Mouse (Mus musculus) kidney, adult 18-20 months (tissue): ENCODE measurements around the gene Colq.
"Not testable (repeated sequence)": the region's sequence is repeated elsewhere in the genome, so short reads cannot be mapped to it uniquely, and the experiment has no call there.

Source experiments
- DNase-seq: peaks from one replicate; pipeline ENCODE4 v3.0.0; 2021

The Colq gene

DNA sequence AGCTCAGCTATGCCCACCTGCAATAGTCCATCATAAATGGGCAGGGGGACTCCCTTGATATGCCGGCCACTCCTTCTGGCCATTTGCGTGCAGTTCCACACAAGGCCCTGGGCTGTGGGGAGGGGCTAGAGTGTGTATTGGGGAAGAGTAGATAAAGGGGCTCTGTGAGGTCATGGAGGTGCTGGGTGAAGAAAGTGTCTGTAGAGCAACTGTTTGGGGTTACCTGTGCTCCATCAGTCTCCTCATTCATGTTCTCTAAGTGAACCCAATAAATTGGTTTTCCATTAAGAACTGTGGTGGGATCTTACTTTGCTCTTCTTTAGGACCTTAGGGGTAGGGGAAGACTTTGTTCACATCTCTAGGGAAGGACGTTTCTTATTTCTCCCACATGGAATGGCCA lies at the start of gene Colq:
TSS of gene Colq (minus strand) at position 101 of the 400 bp plus-strand sequence.
- DNase-seq: no peak

DNA sequence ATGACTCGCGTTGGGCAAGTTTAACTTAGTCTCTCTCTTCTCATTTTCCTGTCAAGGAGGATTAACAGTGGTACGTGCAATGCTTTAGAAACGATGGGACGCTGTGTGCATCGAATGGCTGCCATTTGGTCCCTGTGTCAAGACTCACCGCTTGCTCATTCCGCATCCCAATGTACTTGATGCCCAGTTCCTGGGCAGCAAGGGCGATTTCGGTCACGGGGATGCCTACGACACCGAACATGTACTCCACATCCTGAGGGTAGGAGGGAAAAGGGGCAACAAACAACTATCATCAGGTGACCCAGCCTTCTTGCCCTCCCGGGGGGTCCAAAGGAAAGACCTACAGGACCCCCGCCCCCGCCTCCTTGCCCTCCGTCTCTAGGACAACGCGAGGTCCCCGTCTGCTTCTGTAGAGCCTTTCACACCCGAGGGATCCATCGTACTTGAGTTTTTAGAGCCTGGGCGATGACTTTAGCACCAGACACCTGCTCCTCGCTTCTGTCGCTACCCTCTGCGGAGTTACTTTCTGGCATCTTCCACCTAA lies 49.3 kb upstream of the Colq start, which contains the start of gene Gm49387:
TSS of gene Gm49387 (minus strand) at position 533 of the 544 bp plus-strand sequence.
- DNase-seq: no peak

DNA sequence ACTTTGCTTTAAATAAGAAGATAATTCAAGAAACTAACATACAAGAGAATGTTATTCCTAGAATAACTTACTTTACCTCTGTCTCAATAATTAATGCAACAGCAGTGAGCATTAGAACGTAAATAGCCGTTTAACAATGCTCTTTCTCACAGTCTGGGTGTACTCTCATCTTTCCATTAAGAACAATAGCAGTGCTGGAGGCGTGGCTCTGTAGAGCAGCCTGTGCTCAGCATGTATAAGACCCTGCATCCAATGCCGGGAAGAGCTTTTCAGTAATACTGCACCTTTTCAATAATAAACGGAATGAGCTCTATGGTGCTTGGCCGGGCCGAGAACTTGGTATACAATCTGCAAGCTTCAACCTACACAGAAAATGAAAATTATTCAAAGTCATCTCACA lies 39.5 kb upstream of the Colq start:
- no peak for DNase-seq

DNA sequence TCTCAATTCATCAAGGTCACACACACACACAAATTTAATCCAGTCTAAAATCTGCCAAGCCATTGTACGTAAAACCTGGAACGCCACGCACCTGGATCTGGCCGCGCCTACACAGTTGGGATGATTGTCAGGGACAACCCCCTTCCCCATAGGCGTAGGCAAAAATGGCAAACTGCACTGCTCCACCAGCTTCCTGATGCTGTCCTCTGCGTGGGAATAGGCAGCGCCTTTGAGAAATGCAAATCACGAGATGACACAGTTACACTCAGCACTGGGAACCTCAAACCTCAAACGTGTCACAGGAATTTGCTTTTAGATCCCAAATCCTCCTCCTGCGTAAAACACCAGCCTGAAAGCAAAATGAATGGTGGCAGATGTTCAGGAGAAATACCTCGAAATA lies 31.6 kb upstream of the Colq start:
- no peak for DNase-seq

DNA sequence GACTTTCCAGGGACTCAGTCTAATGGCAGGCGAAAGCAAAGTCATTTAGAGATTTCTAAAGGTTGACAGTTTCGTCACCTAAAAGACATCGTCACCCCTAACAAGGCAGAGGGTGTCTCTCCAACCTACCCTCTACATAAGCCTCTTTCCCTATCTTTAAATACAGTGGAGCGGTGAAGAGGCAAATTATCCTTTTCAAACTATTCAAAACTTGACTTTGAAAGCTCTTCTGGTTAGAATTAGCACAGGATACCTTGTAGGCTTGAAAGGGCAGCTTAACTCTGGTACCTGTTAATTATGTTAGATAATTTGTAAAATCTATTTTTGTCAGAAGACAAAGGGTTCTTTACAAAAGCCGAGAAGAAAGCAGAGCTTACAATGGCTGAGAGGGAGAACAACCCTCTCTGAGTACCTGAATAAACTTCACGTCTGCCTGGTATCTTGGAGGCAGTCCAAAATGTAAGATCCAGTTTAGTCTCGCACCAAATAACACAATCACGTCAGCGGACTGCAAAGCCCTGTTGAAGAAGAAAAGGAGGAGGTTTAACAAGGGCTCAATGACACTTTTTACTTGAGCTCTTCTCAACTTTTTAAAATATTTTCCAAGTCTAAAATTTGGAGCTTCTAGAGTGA lies 29.6 kb upstream of the Colq start:
- DNase-seq: no peak

DNA sequence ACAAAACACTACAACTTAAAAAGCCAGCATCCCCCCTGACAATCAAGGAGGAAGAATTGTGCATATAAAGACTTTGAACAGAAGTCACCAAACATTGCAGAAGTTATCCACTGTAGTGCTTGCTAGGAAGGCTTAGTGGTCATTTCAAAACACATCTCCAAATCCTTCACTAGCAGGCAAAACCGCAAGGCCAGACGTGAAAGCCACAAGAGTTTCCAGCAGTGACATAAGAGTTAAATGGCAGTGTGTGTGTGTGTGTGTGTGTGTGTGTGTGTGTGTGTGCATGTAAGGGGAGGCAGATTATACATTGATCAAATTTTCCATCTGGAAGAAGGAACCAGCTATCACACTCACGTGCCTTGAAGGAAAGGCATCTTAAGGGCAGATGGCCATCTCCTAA lies 26.9 kb upstream of the Colq start:
- no peak for DNase-seq

DNA sequence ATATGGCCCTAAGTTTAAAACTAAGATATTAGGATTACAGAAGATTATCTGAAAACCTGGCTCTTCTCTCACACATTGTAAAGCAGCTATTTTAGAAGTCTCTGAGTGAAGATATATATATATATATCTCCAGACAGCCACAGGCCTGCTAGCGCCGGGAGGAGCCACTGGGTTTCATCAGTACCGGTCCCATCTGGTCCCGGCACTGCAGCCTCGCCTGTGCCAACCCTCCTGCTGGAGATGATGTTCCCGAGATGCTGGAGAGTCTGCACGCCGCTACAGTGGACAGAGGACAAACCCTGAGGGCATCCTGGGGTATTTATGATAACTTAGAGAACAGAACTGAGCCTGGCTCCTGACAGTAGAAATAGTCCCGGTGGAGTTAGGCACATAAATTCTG lies 26.1 kb upstream of the Colq start:
- no peak for DNase-seq

DNA sequence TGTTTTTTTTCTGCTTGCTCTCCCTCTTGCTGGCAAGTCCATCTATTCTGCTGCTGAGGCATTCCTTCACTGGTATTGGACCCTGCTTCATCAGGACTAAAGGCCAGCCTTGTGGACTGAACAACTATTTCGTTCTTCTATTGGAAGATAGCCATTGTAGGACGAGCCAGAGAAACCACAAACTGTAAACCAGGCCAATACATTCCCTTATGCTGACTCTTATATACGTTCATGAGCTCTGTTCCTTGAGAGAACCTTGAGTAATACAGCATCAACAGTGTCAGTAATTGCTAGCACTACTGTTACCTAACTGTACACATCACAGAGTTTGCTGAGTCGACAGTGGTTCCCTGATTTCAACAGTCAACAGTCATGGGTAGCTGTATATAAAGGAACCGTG lies 22.5 kb upstream of the Colq start:
- no peak for DNase-seq

DNA sequence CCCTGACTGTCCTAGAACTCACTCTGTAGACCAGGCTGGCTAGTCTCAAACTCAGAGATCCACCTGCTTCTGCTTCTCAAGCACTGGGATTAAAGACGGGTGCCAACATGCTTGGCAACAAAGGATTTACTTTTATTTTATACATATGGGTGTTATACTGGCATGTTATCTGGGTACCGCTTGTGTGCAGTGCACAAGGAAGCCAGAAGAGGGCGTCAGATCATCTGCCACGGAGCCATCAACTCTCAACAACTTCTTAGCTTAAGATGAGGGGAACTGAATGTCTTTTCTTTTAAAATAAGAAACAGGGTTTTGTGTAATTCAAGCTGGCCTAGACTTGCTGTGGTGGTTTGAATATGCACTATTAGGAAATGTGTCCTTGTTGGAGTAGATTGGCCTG lies 20.8 kb upstream of the Colq start:
- no peak for DNase-seq

DNA sequence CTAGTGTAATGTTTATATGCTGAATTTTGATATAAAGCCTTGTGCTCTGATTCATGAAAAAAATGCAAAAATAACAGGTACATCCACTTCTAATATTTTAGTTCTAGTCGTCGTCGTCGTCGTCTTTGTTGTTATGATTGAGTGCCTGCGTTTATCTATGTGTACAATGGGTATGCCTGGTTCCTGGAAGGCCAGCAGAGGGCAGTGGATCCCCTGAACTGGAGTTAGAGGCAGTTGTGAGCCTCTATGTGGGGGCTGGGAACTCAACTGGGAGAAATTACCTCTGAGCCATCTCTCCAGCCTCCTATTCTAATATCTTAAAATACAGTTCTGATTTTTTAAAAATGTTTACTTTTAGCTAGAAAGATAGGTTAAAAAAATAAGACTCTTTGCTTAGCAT lies 14.4 kb upstream of the Colq start:
- no peak for DNase-seq

DNA sequence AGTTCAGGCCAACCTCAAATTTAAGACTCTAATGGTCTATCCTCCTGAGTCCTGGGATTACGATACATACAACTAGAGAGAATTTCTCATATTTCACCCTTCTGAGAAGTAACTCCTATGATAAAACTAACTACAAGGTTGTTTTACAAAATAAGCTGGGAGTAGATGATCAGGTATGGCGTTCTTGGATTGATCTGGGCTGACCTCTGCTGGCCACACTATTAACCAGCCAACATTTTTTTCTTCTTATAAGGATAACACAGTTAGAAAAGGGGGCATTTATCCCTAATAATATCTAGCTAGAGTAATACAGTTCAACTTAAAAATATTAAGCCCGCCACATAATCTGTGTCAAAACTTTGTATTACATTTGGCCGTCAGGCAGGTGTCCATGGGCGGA lies 13.8 kb upstream of the Colq start:
- DNase-seq: peak; percentile 18

DNA sequence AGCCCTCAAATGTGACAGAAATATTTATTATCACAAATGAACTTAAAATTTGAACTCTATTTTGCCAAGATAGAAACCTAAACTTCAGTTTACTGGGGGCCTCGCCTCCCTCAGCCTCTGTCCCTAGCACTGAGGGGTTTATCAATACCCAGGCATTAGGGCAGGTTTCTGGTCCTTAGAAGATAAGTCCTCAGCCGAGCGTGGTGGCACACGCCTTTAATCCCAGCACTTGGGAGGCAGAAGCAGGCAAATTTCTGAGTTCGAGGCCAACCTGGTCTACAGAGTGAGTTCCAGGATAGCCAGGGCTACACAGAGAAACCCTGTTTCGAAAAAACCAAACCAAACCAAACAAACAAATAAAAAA lies 11.5 kb upstream of the Colq start:
- DNase-seq: not testable (repeated sequence)

DNA sequence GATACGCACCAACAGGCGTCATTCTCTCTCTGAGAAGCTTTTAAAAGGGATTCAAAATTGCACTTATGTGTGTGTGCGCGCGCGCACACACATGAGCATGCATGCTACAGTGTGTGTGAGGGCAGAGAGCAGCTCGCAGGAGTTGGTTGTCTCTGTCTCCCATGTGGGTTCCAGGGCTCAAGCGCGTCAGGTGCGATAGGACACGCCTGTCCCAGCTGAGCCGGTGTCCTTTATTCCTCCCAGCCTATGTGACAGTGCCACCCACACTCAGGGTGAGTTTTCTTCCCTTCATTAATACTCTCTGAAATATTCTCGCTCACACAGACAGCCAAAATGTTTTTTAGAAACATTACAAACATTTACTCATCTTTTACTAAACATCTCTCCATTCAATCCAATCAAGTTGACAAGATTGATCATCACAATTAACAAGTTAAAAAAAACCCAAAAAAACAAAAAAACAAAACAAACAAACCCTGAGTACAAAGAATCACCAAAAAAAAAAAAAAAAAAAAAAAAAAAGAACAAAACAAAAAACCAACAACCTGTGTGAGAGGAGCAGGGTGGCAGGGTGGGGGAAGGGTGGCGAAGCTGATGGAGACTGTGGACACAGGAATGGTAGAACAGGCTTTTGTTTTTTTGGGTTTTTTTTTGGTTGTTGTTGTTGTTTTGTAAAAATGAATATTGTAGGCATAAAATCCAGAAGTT lies 10.9 kb upstream of the Colq start:
- no peak for DNase-seq

DNA sequence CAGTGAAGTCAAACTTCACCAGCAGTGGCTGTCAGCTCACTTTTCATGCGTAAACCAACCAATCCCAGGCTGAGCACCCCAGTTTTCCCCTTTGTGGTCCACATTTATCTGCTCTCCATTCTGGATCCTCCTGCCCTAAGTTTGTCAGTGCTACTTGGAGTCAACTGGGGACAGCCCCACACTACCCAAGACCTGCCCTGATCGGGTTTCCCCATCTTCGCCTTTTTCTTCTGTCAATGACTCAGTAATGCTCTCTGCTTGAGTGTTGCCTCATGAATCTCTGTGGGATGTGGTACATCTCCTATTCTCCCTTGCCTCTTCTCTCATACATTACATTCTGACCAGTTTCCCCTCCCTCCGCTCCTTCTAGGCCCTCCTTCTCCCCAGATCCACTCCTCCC lies 6.3 kb upstream of the Colq start:
- DNase-seq: no peak

DNA sequence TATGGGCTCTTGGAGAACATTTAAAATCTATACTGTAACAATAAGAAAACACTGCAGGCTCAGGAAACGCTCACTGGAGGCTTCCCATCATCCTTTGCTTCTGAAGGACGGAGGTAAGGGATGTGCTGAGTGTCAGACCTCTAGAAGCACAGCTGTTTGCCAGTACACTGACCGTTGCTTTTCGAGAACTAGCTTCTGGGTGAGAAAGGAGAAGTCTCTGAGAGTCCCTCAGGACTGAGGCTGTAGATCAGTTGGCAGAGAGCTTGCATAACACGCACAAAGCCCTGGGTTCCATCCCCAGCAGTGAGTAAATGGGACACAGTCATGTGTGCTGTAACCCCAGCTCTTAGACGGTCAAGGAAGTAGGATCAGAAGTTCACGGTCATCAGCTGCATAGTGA lies 5.3 kb upstream of the Colq start:
- DNase-seq: no peak

DNA sequence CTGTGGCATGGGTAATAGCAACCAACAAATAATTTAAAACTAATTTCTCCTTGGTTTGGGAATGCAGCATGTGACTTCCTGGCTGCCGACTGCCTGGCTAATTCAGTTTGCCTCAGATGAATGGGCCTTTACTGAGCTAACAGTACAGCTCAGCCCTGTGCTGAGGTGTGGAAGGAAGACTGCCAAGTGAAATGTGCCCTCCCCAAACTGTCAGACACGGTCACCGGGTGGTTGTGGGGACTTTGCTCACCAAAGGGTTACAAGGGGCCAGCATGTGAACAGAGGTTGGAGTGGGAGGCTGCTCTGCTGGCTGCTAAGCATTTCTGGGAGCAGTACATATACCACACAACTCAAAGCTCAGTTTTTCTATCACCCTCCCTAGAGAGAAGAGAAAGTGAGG lies 3.5 kb upstream of the Colq start:
- DNase-seq: peak; percentile 49

DNA sequence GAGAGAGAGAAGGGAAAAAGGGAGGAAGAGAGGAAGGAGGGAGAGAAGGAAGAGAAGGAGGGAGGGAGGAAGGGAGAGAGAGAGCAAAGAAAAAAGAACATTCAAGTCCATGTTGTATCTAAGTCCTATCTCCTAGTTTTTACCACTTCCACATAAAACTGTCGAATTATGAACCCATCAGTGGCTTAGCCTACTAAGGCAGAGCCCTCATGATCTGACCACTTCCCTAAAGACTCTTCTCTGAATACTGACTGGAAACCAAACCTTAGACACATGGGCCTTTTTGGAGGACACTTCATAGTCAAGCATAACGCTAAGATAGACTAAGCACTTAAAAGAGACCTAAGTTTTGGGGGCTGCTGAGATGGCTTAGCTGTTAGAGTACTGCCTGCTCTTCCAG lies 1.9 kb upstream of the Colq start:
- no peak for DNase-seq

DNA sequence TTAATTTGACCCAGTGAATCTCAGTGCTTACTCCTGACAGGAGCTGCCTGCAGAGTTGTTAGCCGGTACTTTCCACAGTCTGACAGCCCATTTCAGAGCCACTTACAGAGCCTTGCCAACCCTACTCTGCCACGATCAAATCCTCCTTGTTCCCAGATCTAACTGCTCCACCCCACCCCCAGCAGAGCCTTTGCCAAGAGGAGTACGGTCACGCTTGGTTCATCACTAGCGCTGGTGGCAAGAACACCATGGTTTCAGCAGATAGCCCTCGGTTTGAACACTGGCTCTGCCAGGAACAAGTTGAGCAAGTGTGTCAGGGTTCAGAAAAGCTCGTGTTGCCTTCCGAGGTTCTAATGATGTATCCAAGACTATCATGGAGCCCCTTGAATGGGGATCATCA lies 4.7 kb downstream of the Colq start:
- no peak for DNase-seq

DNA sequence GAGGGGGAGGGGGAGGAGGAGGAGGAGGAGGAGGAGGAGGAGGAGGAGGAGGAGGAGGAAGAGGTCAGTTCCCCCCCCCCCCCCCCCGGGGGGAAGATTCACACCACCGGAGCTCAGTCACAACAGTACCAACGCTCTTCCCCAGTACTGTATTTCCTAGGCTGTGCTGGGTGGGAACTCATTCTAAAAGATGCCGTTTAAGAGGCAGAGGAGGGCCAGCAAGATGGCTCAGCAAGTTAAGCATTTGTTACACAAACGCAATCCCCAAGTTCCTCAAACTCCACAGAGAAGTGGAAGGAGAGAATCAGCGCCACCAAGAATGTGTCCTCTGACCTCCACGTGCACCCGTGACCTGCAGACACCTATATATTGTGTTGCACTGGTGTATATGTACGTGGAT lies 8.1 kb downstream of the Colq start:
- DNase-seq: no peak

DNA sequence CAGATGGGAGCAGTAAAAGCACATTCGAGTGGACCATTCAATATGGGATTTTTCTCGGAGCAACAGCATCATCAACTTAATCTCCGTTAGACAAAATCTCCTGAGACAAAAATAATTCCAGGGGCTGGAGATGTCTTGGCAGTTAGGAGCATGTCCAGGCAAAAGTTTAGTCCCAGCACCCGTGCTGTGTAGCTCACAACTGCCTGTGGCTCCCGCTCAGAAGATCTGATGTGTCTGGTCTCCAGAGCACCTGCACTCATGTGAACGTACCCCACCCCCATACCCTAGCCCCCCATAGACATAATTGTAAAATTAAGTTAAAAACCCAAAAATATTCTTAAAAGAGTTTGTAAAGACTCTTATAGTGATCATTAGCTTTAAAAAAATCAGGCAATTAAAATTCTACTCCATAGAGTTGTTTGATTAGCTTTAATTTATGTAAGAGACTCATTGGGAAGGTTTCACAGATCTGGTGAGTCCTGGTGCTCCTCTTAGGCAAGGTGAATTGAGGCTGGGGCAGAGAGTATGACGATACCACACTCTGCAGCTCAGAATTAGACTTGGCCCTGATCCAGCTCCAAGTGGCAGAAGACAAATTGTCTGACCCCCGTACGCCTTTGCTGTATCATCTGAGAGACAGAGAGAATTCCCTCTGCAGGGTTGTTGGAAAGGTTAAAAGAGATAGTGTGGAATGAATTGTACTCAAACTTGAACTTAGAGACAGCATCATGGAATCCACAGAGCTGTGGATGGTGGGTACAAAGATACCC lies 13.0 kb downstream of the Colq start:
- no peak for DNase-seq

DNA sequence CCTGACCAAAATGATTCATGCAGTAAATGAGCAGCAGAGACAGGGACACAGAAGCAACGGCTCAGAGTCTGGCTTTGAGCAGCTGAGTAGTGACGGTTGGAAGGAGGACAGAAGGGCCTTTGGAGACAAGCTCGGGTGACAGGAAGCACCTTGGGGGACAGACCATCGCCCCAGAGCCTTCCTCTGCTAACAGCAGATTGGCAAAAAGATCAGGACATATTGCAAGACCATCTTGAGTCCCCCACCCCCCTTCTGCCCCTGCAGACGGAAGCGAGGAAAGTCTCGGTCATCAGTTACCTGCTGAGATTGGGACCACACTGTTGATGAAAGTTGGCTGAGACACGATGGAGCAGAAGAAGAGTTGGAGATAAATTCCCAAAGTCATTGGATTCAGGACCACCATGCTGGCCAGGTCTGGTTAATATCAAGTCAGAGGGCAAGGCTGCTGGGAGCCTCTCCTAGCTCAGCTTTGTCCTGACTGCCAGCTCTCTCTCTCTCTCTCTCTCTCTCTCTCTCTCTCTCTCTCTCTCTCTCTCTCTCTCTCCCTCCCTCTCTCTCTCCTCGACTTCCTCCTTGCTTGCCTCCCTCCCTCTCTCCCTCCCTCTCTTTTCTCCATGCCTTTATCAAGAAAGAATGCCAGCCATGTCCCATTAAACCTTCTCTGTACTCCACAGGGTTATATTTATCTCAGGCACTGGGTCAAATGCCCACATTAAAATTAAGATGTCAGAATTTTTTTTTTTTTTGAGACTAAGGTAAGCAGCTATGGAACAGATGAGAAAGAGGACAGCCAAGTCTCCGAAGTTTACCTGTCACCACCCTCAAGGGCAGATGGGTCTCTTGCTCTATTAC lies 14.1 kb downstream of the Colq start:
- no peak for DNase-seq

DNA sequence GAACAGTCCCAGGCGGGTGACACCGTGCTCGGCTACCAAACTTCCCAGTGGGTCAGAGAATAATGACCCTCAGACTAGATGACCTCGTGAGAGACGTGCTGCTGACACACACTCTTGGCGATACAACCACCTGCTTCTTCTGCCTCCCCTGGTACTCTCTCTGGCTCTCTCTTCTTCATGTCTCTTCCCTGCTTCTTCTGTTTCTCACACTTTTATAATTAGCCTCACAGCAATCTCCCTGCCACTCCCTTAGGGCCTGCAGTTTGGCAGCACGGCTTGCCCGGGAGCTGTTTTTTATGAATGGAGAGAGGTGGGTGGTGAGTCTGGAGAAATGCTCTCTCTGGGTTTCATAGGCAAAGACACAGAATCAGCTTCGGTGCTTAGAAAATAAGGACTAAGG lies 15.3 kb downstream of the Colq start:
- DNase-seq: no peak
